Mouse (Mus musculus): ENCODE results near the gene Grb10. TPM values are rescaled to one million over a fixed set of nuclear protein-coding genes. Genes with fewer than 3 reads are reported as not detected.

The Grb10 gene
- total RNA-seq, 2 experiments from 2014 or later = 33.8 to 39.3 TPM

DNA sequence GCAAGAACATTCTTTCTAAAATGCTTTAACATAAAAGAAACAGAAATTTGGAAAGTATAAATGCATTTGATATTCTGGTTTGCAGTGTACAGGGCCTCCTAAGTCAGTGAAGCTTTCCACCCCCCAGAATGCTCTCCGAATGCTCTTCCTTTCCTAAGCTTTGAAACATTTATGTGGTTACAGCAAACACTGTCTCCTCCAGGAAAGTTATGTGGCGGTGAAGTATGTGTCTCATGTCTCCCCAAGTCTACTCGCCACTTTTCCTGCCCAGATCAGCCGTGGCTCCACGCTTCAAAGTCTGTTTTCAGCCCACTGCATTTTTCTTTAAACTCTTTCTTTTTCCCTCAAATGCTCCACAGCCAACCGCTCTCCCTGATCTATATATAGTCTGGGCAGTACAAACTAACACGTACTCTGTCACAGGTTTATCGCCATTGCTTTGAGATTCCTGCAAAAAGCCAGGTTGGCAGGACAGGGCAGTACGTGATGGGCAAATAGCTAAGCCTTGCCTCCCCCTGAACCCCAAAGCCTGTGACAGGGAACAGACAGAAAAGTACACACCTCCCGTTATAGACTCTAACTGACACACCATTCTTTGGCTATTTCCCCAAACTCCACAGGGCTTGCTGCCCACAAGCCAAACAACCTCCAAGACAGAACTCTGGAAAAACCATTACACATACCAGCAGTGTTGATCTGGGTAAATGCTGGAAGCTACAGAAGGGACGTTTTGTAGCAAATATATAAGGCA lies 84.9 kb downstream of the Grb10 start:
- no peak for DNase-seq (ENCODE audit: low spot score in 2 of 2)
- intact Hi-C loops (cut with DNase I) = no loop called here

DNA sequence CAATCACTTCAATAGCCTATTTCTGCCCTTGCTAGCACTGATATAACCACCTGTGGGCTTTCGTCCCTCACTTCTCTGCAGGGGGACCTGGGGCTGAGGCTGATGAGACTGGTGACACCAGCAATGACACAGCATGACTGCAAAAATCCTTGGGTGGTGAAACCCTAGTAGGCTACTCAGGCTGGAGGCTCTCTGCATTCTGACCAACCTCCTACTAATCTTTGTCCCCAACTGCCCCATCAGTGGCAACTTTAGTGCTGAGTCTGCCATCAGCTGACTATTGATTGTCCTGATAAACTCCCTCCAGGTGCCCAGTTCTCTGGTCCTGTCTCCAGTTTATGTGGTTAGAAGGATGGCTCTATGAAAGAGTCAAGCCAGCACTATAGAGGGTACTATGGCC lies 85.9 kb downstream of the Grb10 start:
- no peak for DNase-seq (ENCODE audit: low spot score in 2 of 2)
- intact Hi-C loops (cut with DNase I) = no loop called here

DNA sequence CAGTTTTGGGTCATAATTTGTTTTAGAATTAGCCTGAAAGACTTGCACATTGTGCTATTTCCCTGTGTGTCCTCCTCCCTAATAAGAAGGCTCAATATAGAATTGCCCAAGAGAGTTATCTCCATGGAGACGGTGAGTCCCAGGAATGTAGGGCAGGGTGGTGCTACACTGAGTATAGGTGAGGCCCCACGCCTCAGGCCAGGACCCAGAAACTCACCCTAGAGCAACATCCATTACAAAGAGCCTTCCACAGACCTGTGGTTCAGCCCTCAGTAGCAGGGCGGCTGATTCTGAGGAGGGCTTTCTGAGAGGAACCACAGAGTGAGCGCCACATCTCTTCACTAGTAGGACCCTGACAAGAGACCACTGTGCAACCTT lies 89.5 kb downstream of the Grb10 start:
- DNase-seq (ENCODE audit: low spot score in 2 of 2) = no peak
- intact Hi-C loops (cut with DNase I) = no loop called here

DNA sequence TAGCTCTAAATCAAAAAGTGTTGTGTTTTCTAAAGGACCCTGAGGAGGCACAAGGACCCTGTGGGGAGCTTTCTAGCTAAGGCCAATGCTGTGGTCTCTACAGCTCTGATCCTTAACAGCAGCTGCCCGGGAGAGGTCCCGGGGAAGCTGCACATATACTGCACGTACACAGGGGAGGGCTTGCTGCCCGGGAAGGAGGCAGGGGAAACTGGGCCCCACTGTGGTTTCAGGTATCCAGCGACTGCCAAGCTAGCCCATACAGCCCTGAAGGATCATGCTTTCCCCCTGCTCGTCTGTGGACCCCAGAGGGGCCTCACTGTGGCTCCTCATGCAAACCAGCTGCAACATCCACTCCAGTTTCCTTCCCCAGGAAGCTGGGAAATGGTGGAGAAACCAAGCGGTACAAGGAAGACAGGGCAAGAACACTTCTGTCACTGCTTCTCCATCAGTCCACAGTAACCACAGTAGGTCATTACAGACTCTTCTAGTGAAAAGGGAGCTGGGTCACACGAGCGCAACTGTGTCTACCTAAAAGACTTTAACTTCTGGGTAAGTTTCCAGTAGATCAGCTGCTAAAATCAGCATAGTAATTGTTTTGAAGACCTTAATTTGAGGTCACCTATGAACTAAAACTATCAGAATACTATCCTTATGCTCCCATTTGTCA lies 90.0 kb downstream of the Grb10 start:
- DNase-seq (ENCODE audit: low spot score in 2 of 2) = no peak
- intact Hi-C loops (cut with DNase I) = no loop called here

DNA sequence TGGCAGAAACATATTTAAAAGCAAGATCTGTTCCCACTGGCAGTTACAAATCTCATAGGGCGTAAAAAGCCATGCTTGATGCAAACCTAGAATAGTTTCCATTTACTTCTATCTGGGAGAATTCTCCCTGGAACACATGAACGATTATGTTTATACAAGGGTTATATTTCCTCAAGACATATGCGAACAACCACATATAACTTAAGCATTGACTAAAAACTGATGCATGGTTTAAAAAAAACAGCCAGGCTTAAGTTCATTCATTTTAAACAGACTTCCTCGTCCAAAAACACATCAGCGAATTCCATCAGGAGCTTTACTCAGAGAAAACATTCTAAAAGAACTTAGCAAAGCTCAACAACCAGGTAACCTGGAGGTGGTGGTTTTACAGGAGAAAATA lies 90.6 kb downstream of the Grb10 start:
- intact Hi-C loops (cut with DNase I) = no loop called here

DNA sequence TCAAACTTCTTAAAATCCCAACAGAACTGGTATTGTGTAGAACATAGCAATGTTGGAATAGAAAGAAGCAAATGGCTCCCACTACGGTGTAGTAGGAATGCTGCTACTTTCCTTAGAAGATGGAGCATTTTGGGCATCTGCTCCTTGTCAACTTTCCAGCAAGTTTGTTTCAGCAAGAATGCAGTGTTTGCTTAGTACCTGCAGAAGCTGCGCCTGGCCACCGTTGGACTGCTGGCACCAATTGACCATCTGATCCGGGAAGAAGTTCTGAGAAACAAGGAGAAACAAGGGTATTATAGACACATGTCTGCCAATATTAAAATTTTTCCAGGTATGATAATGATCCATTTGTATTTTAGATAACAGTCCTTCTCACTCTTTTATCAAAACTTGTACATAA lies 92.7 kb downstream of the Grb10 start:
- intact Hi-C loops (cut with DNase I) = no loop called here
- no peak for DNase-seq (ENCODE audit: low spot score in 2 of 2)

More for the DNA sequence above, 90.6 kb downstream of the Grb10 start:
- no peak for DNase-seq (ENCODE audit: low spot score in 2 of 2)

DNA sequence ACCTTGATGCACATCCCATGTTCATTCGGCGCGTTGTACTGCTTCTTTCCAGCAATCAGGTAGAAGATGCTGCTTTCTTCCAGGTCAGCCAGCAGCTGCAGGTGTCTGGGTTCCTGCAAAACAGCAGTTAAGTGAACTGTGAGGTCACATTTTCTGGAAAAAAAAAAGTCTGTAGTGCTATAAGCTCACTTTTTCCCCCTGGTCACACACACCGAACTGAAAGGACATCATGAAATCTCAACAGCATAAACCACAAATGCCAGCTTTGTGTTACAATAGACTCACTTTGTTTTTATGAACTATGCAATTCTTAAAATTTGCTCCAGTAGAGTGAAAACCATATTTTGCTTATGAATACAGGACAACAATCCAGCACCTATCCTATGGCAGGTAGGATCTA lies 93.7 kb downstream of the Grb10 start:
- no peak for DNase-seq (ENCODE audit: low spot score in 2 of 2)
- intact Hi-C loops (cut with DNase I) = no loop called here

DNA sequence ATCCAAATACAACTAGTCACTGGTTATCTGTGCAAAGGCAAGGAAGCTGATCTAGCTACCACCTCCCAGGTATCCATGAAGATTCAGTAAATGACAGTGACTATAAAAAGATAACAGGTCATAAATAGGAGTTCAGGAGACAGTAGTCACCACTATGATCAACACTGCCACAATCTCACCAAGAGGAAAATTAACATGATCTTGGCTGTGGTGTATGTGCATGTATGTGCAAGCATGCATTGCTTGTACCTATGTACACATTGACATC lies 94.5 kb downstream of the Grb10 start:
- no peak for DNase-seq (ENCODE audit: low spot score in 2 of 2)
- intact Hi-C loops (cut with DNase I) = no loop called here

DNA sequence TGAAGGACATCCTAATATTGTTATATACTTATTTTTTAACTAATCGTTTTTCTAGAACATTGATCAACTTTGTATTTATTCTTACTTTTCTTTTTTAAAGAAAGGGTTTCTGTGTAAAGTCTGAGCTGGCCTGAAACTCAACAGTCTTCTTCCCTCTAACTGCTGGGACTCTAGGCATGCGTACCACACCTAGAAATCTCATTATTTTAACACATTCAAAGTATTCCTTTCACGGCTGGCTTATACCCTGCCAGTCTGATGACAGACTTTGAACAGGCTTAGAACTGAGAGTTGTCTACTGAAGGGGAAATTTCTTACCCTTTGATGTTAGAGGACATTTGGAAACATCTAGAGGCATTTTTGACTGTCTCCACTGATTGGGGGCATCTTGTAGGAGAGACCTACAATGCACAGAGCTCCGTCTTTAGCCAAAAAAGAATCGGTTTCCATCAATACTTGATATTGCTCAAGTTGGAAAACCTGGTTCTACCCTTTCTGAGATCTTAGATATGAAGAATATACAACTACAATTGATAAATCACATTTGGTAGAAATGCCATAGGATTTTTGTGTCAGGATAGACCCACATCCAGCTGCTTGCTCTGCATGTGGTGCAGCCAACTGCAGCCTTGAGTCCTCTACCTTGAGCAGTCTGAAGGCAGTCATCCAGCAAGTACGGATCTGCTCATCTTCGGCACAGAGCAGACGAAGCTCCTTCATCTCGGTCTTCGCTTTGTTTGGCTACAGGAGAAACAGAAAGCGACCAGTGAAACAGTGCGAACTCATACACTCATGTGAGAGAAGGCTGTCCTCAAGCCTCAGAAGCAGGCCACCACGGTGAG lies 95.0 kb downstream of the Grb10 start:
- intact Hi-C loops (cut with DNase I) = no loop called here
- no peak for DNase-seq (ENCODE audit: low spot score in 2 of 2)

DNA sequence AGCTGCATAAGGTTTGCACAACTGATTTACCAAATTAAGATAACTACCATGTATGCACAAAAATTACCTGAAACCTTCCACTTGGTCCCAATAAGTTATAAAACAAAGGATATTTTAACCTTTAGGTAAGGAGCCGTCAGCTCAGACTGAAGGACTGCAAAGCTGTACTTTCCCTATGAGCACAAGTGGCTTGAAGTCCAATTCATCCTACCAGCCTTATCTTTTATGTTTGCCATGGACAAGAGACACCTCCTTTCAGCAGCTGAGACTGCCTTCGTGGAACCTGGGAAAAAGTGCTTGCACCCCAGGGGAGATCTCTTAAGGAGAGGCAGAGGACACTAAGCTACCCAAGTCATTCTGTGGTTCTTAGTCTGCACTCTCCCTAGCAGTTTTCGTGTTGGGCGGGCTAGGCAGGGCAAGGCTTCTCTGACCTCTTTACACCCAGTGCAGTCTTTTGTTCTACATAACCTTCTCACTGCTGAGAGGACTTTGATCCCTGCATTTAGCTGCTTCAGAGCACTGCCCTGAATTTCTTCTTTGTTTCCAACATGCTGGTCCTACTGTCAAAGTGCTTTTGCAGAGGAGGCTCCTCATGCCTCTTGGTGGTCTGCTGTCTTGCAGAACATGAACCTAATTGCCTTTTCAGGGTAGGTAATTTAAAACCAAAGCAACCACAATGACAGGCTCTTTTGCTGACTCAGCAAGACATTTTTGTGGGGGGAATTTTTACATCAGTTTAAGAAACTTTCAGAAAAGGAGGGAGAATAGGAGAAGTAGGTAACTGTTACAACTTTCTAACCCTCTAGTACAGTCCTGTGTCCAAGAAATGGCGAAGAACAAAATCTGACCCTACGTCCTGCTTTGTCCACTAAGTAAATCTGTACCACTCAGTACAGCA lies 95.9 kb downstream of the Grb10 start:
- intact Hi-C loops (cut with DNase I) = no loop called here
- no peak for DNase-seq (ENCODE audit: low spot score in 2 of 2)

DNA sequence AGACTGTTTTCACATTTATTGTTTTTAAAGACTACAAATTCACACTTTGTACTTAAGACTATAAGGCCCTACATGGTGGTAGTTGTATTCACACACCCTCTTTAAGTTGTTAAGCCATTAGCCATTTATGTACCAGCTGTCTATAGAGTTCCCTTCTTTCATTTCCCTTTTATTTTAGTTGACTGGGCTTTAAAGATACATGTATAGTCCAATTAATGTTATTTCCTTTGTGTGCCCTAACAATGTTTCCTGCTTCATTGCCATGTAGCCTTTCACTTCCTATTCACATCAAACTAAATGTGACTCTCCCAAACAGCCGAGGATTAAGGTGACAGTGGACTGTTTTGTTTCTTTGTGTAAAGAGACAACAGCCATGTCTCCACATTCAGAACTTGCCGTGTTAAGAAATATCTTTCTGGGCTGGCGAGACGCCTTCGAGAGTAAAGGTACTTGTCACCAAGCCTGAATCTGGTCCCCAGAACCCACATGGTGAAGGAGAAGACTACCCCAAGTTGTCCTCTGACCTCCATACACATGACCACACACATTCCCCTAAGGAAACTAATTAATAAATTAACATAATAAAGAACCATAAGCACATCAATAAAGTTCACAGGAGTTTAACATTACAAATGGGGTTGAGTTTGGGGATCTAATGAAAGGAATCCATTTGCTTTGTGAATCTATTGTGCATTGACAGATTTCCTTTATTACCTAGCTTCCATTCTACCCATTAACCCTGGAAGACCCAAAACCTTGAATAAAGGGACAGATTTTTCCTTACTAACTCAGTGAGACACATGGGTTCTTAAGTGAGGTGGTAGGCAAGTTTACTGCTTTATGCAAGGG lies 97.4 kb downstream of the Grb10 start:
- intact Hi-C loops (cut with DNase I) = no loop called here
- DNase-seq (ENCODE audit: low spot score in 2 of 2) = no peak

DNA sequence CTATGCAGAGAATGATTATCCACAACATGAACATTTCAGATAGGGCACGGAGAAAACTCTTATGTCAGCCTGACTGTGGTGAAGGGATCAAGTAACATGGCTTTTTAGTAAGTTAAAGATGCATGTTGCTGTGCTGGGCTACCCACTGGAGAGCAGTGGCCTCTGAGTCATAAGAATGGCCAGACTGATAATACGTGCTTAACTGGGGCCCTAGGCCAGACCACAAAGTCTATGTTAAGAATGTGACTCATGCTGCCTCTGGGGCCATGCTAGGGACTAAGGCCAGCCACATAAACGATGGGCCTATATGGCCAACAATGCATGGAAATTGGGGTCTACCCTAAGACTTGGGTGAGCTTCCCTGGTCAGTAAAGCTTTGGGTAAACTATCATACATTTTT lies 98.9 kb downstream of the Grb10 start:
- no peak for DNase-seq (ENCODE audit: low spot score in 2 of 2)
- intact Hi-C loops (cut with DNase I) = no loop called here

DNA sequence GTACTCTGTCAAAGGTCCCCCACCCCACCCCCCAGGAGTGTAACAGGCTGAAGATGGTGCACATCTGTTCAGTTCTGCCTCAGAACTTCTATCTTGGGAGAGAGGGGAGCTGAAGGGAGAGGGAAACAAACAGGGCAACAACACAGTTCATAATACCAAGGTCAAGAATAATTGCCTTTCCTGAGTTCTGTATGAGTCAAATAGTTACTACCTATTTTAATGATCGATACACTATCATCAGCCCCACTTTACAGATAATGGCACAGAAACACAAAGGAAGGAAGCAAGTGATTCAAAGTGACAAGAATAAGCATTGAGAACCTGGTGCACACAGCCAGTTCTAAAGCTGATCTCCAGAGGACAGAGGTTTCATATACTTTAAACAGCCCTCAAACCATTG lies 99.9 kb downstream of the Grb10 start:
- intact Hi-C loops (cut with DNase I) = no loop called here
- DNase-seq (ENCODE audit: low spot score in 2 of 2) = no peak

DNA sequence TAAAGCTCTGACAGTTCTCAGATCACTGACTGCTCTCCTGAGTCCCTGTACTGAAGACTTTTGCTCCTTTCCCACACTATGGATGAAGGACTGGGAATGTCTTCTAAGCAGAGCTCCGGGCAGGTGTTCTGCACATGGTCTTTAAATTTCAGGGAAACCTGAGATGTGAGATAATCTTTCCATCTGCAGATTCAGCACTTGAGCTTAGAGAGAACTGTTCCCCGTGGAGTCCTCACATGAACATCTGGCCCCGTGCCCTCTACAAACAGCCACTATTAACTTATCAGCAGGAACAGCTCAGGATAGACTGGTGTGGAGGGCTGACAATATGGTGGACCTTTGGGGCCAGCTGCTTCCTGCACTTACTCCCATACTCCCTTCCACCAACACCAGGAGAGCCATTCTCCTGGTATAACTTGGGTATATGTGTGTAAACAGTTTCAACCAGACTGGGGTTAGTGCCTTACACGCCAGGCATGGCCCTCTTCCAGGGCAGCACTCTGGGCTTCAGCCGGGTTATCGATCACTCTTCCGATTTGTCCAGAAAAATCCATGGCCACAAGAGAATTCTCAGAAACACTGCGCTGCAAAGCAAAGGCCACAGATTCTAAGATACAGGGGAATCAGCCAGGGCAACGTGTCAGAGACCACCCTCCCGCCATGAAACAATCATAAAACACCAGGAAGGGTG lies 101.0 kb downstream of the Grb10 start:
- intact Hi-C loops (cut with DNase I) = no loop called here
- DNase-seq (ENCODE audit: low spot score in 2 of 2) = no peak

DNA sequence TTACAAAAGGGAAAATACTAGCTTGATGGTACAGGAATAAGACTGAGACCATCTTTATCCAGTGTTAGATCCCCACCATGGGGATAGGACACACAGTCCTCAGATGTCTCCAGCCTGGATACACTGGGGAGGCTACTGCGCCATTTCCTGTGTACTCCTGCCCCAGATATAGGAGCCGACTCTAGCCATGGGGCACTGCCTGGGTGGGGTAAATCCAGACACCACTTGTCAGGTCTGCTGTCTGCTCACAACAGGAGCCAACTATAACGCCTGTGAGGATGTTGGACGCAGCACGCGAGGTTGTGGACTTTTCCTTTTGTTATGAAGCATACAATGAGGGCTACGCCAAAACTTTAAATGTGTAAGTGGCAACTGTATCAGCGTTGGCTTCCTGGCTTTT lies 103.7 kb downstream of the Grb10 start:
- no peak for DNase-seq (ENCODE audit: low spot score in 2 of 2)
- intact Hi-C loops (cut with DNase I) = no loop called here

DNA sequence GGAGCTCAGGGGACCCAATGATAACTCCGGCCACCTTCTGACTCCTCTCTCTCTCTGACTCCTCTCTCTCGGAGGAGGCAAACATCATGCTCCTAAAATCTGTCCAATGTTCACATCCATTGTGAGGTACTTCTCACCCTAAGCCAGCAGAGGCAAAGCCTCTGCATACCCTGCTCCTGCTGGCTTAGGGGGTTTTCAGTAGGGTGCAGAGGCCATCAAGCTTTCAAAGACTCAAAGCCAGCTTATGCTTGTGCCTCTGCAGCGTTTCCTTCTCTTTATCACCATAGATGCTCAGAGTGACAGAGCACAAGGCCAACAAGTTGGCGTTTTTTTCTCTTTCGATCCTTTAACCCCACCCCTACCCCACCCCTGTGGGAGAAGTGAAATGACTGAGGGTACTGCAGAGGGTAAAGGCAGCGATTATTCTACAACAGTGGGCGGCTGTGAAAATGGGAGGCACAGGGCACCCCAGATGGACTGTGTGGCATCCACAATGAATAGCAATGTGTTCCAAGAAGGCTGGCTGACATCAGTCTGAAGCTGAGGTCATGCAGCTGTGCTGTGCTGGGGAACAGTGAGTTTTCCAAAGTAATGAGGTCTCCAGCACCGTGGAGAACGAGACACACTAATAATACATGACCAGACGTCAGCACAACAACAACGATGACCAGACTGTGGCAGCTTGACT lies 106.2 kb downstream of the Grb10 start:
- intact Hi-C loops (cut with DNase I) = no loop called here
- DNase-seq (ENCODE audit: low spot score in 2 of 2) = no peak

DNA sequence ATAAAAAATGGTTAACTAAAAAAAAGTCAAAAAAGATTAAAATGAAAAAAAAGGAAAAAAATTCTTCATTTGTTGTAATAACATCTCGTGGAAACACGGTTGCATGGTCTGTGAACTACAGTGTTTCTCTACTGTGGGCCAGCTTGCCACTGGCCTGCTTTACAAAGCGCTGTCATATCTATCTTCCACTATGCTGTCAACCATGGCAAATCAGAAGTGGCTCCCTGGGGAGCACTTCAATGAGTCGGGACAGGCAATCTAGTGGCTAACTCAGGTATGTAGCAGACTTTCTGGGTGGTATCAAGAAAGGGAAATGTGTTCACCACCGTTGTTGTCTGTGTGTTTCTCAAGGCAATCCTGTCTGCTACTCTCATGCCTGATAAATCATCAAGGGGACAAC lies 106.8 kb downstream of the Grb10 start:
- intact Hi-C loops (cut with DNase I) = no loop called here
- no peak for DNase-seq (ENCODE audit: low spot score in 2 of 2)

DNA sequence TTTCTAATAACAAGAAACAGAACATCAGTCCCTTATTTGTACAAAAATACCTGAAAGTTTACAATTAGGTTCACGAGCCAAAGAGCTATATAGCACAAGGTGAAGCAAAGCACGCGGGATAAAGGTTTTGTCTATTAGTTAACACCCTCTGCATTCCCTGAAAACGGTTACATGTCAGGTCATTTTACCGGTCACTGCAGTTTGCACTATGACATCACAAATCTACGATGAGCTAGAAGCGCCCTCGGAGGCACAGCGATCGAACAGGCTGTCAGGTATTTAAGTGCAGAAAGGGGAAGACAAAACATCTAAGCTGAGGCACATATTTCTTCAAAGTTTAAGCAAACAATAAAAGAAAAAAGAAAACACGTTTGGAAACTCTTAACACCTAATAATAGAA lies 108.0 kb downstream of the Grb10 start:
- DNase-seq (ENCODE audit: low spot score in 2 of 2) = no peak
- intact Hi-C loops (cut with DNase I) = no loop called here

Data from left cerebral cortex, postnatal 36 days (tissue).